Mouse (Mus musculus): ENCODE data around the gene Sema7a.

Sema7a gene

DNA sequence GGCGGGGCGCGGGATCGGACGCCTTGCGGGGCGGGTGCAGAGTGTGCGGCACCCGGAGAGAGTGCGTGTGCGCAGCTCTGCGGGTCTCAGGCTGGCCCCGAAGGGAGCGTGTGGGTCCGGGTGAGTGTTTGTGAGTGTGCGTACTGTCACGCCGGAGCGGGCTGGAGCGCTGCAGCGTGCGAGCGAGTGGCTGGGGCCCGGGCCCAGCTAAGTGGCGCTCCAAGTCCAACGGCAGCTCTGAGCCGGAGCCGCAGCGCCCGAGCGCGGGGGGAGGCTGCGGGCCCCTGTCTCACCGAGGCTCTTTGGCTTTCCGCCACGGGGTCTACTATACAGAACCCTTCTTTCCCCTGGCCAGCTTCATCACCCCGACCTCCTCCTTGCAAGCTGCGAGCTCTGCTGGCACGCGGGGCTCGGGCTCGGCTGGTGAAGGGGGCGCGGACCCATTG is 460 bp downstream of the Sema7a start:
- DNase-seq: peak; percentile 58 to 66

DNA sequence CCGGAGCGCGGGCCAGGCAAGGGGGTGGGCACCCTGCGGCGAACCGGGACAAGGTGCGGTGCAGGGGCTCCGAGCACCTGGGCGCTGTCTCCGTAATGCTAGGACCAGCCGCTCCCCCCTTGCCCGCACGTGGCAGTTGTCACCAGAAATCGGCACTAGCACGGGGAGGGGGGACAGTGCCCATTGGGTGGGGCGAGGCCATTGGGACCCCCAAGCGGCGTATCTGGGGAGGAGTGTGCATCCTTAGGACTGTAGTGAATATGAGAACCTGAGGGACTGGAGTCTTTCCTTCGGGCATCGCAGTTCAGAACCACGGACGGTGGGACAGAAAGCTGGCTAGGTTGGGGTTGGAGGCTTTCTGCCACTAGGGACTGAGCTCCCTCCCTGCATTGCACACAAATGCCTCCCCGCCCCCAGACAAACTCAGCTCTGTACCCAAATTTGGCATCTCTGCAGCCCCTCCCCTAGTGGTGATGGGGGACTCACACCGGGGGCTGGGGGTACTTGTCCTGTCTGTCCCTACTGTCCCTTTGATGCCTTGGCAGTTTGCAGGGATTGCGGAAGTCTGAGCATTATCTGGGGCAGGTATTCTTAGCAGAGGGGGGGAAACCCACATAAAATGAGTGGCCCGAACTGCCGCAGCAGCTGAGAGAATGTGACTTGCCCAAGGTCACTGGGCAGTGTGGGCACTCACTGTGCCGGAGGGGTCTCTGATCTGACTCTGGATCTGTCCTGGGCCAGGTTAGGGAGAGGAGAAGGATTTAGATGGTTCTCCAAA is 1.1 kb downstream of the Sema7a start:
- peak; percentile 51 to 66 for DNase-seq

DNA sequence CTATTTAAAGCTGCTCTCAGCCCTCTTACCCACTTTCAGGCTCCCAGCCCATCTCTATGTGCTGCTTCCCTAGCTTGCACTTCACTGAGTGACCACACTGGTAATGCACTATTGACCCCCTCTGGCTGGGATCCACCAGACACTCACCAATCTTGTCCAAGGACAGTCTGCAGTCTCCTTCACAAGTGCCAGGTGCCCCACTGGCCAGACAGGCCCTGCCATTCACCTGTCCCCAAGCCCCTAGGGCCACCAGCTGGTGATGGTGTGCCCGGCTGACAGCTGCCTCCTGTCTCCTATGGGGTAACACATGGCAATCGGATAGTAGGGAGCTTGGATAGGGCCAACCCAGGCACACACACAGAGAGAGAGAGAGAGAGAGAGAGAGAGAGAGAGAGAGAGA is 2.1 kb downstream of the Sema7a start:
- DNase-seq: no peak

GRCm38 (mm10) chr9:57943067-57943466 is 3.2 kb downstream of the Sema7a start:
- peak in 1 of 2 experiments; percentile 10 for DNase-seq

- DNase-seq: peak; percentile 83 to 85
Observed at GRCm38 (mm10) chr9:57944572-57944971, 4.7 kb downstream of the Sema7a start.

DNA sequence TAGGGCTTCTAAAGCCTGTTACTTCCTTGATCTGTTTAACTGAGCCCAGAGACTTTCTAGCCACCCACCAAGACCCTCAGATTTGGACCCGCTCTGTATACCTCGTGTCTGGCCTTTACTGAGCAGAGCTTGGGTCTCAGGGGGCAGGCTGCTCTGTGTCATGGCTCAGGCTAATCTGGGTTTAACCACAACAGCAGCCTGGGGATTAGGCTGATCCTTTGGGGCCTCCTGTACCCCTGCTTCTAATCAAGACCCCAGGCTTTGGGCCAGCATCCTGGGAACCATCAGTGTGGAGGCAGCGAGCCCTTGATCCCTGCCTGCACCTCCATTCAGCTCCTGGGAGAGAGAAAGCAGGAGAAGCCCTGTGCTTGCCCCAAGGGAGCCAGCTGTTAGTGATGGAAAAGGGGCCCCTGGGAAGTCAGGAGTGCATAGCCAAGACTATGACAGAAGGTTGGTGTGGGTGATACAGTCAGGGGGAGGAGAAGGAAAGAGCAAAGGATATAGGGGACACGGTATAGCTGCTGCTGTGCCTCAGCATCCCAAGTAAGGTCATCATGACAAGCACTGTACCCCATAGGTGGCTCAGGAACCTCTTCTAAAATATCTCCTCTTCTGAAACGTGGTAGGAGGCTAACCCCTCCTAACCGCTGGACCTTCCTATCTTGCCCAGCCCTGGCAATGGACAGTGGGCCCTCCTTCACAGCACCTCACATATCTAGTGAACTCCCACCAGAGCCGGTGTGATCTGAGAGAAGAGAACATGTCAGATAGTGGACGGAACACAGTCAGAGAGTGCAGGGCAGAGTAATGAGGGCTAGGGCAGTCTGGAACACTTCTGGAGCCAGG is 6.1 kb downstream of the Sema7a start:
- no peak for DNase-seq

DNA sequence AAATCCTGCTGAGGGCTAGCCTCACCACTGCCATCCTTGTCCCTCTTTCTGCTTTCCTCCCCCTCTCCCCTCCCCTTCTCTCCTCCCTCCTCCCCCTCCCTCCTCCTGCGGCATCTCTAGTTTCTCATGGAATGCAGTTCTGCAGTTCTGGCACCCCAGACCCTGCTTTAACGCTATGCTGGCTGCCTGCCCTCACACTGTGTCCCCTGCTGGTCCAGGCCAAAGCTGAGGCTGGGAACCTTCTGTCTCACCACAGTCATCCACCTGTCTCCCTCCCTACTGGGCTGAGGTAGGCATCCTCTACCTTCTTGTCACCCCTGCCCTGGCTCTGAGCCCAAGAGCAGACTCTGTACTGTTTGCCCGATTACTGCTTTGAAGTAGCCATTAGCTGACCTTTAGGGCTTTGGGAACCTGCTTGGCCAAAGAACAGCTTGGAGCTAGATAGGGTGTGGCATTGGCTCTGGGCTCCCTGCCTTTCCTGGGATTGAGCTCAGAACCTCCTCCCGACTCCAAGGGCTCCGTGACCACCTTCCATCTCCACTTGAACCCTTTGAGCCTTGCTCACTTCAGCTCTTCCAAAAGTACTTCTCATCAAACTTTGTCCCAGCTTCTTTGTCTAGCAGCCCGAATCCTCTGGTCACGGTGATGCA is 7.6 kb downstream of the Sema7a start:
- DNase-seq: peak in 1 of 2 experiments; percentile 5

- no peak for DNase-seq
Observed at GRCm38 (mm10) chr9:57948333-57948931, 8.5 kb downstream of the Sema7a start.

- DNase-seq: no peak
Observed at GRCm38 (mm10) chr9:57949102-57949704, 9.3 kb downstream of the Sema7a start.

DNA sequence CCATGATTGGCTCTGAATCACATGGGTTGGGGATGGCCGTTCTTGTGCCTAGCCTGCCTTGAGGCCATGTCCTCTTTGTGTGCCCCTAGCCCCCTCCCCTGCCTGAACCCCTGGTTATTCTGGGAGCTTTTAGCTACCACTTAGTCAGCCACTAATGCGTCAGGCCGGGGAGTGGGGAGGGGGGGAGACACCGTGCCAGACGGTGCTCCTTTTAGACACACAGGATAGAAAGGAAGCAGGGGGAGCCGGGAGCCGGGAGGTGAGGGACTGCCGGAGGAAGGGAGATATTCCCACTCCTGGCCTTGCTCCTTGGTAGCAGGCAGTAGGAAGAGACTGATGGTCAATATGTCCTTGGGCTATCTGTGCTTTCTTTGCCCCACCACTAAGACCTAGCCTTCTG is 10.0 kb downstream of the Sema7a start:
- no peak for DNase-seq

DNA sequence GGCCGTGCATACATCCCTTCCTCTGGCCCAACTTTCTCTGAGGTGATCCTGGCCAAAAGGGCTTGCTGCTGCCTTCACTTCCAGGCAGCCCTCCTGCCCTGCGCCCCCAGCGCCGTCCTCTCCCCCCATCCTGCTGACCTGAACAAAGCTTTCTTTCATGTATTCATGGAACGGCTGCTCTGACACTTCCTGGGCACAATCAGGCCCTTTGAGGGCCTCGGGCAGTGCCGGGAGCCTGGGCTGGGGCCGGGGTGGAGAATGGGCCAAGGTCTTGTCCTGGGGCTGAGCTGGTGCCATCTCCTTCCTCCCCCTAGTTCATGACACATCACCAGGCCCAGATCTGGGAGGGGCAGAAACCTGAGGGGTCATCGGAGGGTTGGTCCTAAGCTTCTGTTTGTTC is 10.6 kb downstream of the Sema7a start:
- DNase-seq: no peak

DNA sequence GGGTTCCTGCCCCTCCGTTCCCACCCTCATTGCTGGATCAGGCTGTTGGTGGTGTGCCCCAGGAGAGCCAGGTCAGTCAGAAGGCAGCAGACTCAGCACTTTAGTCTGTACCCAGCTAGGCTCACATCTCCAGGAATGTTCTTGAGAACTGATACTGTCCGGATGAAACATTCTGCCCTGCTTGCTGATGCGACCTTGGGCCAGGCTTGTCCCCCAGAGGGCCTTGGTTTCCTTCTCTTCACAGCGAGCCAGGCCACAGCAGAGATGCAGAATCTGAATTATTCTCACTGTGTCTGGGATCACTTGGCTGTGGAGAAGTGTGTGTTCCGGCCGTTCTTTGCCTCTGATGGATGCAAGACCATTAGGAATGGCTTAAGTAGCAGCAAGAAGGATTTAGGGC is 12.1 kb downstream of the Sema7a start:
- no peak for DNase-seq

DNA sequence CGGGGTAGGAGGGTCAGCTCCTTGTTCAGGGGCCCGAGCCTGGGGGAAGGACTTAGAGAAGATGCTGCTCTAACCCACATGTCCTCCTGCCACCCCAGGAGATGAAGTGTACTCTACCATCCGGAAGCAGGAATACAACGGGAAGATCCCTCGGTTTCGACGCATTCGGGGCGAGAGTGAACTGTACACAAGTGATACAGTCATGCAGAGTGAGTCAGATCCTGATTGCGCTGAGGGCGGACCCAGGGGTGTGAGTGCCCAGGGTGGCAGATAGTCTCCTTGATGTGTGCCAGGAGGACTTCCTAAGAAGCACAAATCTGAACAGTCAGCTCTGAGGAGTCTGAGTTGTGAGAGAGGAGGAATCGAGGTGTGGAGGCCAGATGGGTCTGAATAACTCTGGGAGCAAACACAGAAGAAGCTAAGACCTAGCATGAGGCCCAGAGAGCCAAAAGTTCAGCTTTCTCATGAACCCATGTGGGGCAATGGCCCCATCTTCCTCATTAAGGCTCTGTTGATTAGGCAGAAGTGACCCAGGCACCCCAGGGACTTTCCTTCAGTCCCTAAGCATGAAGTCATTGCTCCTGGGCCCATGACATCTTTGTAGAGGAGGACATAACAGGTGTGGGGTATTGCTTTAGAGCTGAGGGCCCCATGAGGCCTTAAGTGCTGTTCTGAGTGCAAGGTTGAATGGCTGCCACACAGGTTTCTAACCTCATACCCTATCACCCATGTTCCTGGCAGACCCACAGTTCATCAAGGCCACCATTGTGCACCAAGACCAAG is 15.2 kb downstream of the Sema7a start:
- peak in 1 of 2 experiments; percentile 45 for DNase-seq

DNA sequence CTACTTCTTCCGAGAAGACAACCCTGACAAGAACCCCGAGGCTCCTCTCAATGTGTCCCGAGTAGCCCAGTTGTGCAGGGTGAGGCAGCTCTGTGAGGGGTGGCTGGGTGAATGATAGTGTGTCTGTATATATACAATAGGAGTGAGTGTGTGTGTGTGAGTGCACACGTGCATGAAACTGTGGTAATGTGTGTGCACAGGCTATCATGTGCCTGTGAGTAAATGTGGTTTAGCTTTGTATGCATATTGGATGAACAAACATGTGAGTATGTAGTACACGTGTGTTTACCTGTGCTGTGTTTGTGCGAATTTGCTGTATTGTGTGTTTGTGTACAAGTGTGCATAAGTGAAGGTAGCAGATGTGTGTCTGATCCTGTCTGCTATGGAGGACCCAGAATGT is 15.9 kb downstream of the Sema7a start:
- DNase-seq: peak in 1 of 2 experiments; percentile 29

- DNase-seq: peak; percentile 51 to 52
Observed at GRCm38 (mm10) chr9:57956196-57956837, 16.4 kb downstream of the Sema7a start.

- peak; percentile 69 to 78 for DNase-seq
Observed at GRCm38 (mm10) chr9:57956838-57957236, 16.9 kb downstream of the Sema7a start.

- no peak for DNase-seq
Observed at GRCm38 (mm10) chr9:57958615-57959014, 18.7 kb downstream of the Sema7a start.

DNA sequence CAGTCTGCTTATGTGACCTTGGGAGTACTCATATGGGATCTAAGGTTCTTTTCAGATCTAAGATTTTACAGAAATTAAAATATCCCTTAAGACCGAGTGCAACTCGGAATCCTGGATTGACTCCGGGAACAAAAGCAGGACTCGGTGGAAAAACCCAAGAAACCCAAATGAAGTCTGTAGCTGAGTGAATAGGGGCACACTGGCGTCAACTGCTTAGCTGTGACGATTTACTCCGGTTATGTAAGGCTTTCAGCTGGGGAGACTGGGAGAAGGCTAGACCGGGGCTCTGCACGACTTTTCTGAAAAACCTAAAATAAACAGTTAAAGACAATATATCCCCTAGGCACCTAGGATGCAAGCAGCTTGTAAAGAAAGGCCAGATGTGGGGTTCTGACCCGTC is 19.5 kb downstream of the Sema7a start:
- DNase-seq: no peak

DNA sequence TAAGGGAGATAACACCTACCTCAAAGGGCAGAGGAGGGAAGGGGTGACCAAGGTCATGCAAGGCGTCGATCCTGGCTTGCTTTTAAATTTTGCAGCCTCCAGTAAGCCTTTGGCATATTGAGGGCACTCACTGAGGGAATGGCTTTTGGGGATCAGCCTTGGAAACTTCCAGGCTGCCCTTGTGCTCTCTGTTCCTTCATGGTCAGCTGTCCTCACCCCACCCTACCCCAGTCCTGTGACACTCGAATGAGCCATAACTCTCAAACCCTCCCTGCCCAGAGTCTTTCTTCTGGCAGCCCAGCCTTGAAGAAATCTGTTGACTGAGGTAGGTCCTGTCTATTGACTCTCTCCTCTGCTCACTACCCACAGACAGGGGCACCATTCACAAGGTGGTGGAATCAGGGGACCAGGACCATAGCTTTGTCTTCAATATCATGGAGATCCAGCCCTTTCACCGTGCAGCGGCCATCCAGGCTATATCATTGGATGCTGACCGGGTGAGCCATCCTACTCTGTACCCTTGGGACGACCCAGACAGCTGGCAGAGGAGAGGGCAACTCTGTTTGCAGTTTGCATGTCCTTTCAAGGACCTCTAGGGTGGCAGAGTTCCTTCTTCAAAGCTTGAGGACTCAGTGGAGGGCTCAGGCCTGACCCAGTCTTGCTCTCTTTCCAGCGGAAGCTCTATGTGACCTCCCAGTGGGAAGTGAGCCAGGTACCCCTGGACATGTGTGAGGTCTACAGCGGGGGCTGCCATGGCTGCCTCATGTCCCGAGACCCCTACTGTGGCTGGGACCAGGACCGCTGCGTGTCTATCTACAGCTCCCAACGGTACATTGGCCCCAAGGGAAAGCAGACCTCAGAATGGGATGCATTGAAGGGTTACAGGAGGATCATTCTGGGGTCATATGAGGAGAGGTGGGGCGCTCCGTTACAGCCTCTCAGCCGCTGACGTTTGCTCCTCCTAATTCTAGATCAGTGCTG is 20.3 kb downstream of the Sema7a start:
- DNase-seq: no peak

DNA sequence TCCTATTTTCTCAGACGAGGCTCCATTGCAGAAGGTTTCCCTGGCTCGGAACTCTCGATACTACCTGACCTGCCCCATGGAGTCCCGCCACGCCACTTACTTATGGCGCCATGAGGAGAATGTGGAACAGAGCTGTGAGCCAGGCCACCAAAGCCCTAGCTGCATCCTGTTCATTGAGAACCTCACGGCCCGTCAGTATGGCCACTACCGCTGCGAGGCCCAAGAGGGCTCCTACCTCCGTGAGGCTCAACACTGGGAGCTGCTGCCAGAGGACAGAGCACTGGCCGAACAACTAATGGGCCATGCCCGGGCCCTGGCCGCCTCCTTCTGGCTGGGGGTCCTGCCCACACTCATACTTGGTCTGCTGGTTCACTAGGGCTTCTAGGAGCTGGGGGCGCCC is 21.3 kb downstream of the Sema7a start:
- DNase-seq: no peak

All from thymus, postnatal 36 days (tissue).